Mouse (Mus musculus) heart, postnatal 14 days (tissue): Measurements from ENCODE around the gene Tent4a. TPM values are rescaled to one million over a fixed set of nuclear protein-coding genes. Genes with fewer than 3 reads are reported as not detected.

Experiments
- DNase-seq, 2 experiments: peaks; one replicate each; pipeline ENCODE4 v3.0.0; 2021 to 2022
- intact Hi-C: fragments of 180-260 bp; cut with DNase I; formaldehyde crosslinking; loops from one replicate; pipeline ENCODE4 v1.15.1; 2025
- total RNA-seq, 2 experiments: library from RNA; stranded (reverse); gene quantifications; 2 replicates each; pipeline ENCODE4 v1.2.3; 2021

Gene Tent4a
- total RNA-seq, 2 experiments from 2014 or later = 12.2 to 13.5 TPM

GRCm38 (mm10) chr13:69550831-69551230 is 16.4 kb upstream of the Tent4a start:
- intact Hi-C loops = no loop called here
- DNase-seq = no peak

GRCm38 (mm10) chr13:69549980-69550379 is 15.6 kb upstream of the Tent4a start:
- intact Hi-C loops = no loop called here
- no peak for DNase-seq

- DNase-seq = no peak
- intact Hi-C loops = no loop called here
Measured at GRCm38 (mm10) chr13:69547488-69548180, 13.2 kb upstream of the Tent4a start.

- DNase-seq = peak in 1 of 2 experiments; percentile 55
- intact Hi-C loops = loop anchor here (2.0 kb wide), 1 partner anchor 36 kb away; no protein-coding TSS in a partner anchor
Measured at GRCm38 (mm10) chr13:69545019-69545418, 10.6 kb upstream of the Tent4a start.

- DNase-seq = no peak
- intact Hi-C loops = no loop called here
Measured at GRCm38 (mm10) chr13:69543595-69543994, 9.2 kb upstream of the Tent4a start.

- DNase-seq = peak; percentile 56 to 65
- intact Hi-C loops = no loop called here
Measured at GRCm38 (mm10) chr13:69542571-69543352, 8.3 kb upstream of the Tent4a start.

GRCm38 (mm10) chr13:69541776-69542175 is 7.4 kb upstream of the Tent4a start:
- intact Hi-C loops = no loop called here
- peak in 1 of 2 experiments; percentile 42 for DNase-seq

- DNase-seq = no peak
- intact Hi-C loops = no loop called here
Measured at GRCm38 (mm10) chr13:69541209-69541608, 6.8 kb upstream of the Tent4a start.

GRCm38 (mm10) chr13:69538327-69538726 is 3.9 kb upstream of the Tent4a start:
- intact Hi-C loops = no loop called here
- DNase-seq = peak in 1 of 2 experiments; percentile 45

GRCm38 (mm10) chr13:69537366-69537765 is 2.9 kb upstream of the Tent4a start:
- intact Hi-C loops = no loop called here
- DNase-seq = no peak

GRCm38 (mm10) chr13:69536021-69536420 is 1.6 kb upstream of the Tent4a start:
- intact Hi-C loops = no loop called here
- DNase-seq = no peak

GRCm38 (mm10) chr13:69534654-69535551 is 486 bp upstream of the Tent4a start:
- DNase-seq = peak; percentile 99 to 100
- intact Hi-C loops = loop anchor here (5.0 kb wide), 1 partner anchor 77 kb away; the partner anchor contains the start of gene Srd5a1

GRCm38 (mm10) chr13:69533405-69534333 is 748 bp downstream of the Tent4a start, which contains the start of gene Nsun2:
Gene Nsun2, plus strand, starts transcription at chr13:69533746.
- intact Hi-C loops = loop anchor here (5.0 kb wide), 1 partner anchor 79 kb away; the partner anchor contains the start of gene Srd5a1
- DNase-seq = peak; percentile 71 to 74

- intact Hi-C loops = loop anchor here (5.0 kb wide), 1 partner anchor 79 kb away; the partner anchor contains the start of gene Srd5a1
Measured at GRCm38 (mm10) chr13:69532893-69533404, 1.5 kb downstream of the Tent4a start.

GRCm38 (mm10) chr13:69532101-69532892 is 2.1 kb downstream of the Tent4a start:
- DNase-seq = no peak
- intact Hi-C loops = loop anchor here (5.0 kb wide), 1 partner anchor 80 kb away; the partner anchor contains the start of gene Srd5a1

More at GRCm38 (mm10) chr13:69532893-69533404, 1.5 kb downstream of the Tent4a start:
- no peak for DNase-seq

GRCm38 (mm10) chr13:69531431-69531830 is 3.0 kb downstream of the Tent4a start:
- intact Hi-C loops = loop anchor here (5.0 kb wide), 1 partner anchor 81 kb away; the partner anchor contains the start of gene Srd5a1
- DNase-seq = no peak

- intact Hi-C loops = loop anchor here (5.0 kb wide), 1 partner anchor 81 kb away; the partner anchor contains the start of gene Srd5a1
- no peak for DNase-seq
Measured at GRCm38 (mm10) chr13:69530951-69531350, 3.5 kb downstream of the Tent4a start.

GRCm38 (mm10) chr13:69530156-69530555 is 4.3 kb downstream of the Tent4a start:
- no peak for DNase-seq
- intact Hi-C loops = loop anchor here (5.0 kb wide), 1 partner anchor 82 kb away; the partner anchor contains the start of gene Srd5a1
